Mouse (Mus musculus): ENCODE measurements at regions not wholly inside any gene's neighbourhood (a gene's known extent, or its start where the extent isn't known, plus 50 kb on each side); places are given as distances from the start of the nearest gene placed in this dataset.

DNA sequence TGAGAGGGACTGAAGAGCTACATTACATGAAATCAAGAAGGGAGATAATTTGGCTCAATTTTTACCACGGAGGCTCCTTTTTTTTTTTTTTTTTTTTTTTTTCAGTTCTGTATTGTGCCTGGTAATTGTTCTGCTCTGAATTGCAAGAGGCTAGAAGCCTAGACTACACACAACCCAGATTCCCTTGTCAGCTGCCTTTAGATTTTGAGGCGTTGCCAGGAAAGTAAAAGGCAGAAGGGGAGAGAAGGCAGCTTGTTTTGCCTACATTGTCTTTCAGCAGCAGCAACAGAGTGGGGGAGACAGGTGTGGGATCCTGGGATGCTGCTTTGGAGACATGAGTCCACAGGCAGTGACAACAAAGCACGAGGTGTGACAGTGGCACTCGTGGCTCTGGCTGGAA is 170.7 kb downstream of the Mycn start:
- intact Hi-C loops (cut with DNase I) = no loop called here
- no peak for DNase-seq

DNA sequence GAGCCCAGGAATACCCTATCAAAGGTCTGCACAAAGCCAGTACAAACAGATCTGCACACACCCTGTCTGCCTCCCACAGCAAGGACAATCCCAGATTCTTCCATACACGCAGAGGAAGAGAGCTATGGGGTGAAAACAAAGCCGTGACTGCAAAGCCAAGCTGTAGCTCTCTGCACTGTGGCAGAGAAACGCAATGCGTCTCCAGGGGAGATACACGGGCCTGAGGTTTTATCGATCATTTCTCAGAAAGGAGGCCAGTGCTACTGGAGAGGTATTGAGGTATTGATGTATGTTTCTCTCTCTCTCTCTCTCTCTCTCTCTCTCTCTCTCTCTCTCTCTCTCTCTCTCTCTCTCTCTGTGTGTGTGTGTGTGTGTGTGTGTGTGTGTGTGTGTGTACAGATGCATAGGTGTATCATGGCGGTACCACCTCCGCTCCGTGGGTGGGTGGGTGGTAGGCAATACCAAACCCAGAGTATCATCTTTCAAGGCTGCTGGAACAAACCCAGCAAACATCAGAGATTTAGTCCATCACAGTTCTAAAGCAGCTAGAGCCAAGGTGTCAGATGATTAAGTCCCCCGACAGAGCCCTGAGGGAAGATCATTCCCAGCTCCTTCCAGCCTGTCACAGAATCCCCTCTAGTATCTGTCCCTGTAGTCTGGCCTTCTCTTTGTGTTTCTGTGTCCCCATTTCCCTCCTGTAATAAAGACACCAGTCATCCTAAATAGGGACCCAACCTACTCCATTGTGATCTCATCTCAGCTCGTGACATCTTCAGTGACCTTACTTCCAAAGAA is 175.0 kb downstream of the Mycn start:
- intact Hi-C loops (cut with DNase I) = no loop called here
- DNase-seq = no peak

DNA sequence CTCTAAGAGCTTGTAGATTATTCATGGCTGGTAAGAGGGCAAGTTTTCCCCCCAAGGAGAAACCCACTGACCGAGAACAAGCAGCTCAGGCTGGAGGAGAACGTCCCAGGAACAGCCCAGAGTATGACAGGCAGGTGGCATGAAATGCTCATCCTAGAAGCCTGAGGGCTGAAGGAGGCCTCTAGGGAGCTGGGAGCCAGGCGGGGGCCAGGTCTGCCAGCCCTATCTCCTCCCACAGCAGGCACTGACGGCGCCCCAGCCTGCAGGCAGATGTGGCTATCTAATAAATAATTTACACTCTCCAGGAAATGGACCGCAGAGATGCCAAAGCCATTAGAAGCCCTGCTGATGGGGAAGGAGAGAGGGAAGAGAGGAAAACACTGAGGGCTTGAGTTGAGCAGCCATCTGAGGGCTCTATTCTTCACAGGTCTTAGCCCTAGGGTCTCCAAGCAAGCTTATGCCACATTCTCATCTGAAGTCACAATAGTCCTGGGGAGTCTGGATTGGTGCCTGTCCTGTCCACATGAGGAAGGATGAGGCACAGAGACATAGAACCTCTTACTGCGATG is 176.1 kb downstream of the Mycn start:
- peak; percentile 51 for DNase-seq

DNA sequence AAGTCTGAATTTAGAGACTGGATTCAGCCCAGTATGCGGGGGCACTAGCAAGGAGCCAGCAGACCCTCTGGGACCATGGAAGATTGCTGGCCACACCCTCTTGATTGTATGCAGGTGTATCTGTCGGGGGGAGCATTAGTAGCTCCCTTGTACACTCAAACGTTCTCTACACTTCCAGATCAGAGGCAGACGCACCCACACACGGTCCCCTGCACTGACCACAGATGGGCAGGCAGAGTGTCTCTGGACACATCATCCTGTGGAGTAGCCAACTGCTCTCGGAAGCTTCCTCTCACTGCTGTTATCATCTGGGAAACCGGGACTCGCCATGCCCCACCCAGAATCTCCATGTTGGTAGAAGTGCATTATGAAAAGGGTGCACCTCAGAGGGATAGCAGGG is 176.7 kb downstream of the Mycn start:
- no peak for DNase-seq
- intact Hi-C loops (cut with DNase I) = no loop called here

More for the DNA sequence above, 176.1 kb downstream of the Mycn start:
- intact Hi-C loops (cut with DNase I) = no loop called here

DNA sequence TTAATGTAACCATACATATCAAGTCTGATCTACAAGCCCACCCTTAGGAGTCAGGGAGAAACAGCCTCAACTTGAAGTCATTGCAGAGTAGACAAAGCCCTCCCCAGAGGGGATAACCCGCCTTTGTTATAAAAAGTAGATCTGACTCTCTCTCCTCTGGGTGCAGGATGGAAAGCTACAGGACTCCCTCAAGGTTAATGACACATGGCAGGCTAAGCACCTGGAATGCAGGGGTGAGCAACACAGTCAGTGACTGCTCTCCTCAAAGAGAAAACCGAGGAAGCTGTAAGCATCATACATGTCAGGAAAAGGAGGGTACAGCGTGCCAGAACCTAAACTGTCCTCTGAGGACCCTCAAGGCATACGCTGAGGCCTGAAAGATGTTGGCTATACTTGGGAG is 177.1 kb downstream of the Mycn start:
- intact Hi-C loops (cut with DNase I) = no loop called here
- no peak for DNase-seq

DNA sequence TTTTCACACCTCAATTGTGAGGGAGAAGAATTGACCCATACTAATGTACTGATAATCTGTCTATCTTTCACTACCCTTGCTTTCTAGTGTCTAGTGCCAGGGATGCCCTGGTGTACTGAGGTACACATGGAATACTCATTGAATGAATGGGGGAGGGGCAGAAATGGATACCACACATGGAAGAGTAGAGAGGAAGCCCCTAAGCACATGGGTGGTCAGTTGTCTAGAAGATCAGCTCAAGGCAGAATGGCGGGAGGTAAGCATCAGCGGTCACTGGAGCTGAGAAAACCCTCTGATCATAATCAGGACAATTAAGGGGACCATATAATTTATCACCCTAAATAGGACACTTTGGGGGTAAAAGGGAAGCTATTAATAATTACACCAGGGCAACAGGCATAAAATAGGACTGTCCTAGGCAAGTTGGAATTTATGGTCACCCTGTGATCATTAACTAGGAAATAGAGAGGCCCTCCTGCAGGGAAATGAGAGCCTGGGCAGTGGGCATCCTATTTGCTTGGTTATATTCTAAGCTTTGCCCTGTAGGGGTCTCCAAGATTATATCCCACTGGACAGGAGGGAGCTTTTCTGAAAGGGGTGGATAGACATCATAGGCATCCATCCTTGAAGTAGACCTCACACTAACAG is 185.3 kb downstream of the Mycn start:
- no peak for DNase-seq
- intact Hi-C loops (cut with DNase I) = no loop called here

DNA sequence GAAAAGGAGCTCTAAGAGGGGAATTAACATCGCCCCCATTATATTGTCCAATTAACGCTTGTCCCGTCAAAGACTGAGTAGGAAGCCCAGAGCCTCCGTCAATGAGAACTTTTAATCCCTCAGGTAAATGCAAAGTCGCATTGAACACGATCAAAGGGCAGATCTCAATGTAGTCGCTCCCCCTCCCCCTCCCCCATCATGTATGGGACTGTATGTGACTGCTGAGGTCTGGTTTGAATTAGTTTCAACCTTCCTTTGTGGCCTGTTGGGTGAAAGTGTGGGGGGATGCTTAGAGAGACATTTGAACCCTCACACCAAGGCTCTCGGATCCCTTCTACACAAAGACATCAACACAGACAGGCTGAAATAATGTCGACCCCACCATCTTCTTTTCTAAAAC is 187.9 kb downstream of the Mycn start:
- DNase-seq = no peak
- intact Hi-C loops (cut with DNase I) = no loop called here

DNA sequence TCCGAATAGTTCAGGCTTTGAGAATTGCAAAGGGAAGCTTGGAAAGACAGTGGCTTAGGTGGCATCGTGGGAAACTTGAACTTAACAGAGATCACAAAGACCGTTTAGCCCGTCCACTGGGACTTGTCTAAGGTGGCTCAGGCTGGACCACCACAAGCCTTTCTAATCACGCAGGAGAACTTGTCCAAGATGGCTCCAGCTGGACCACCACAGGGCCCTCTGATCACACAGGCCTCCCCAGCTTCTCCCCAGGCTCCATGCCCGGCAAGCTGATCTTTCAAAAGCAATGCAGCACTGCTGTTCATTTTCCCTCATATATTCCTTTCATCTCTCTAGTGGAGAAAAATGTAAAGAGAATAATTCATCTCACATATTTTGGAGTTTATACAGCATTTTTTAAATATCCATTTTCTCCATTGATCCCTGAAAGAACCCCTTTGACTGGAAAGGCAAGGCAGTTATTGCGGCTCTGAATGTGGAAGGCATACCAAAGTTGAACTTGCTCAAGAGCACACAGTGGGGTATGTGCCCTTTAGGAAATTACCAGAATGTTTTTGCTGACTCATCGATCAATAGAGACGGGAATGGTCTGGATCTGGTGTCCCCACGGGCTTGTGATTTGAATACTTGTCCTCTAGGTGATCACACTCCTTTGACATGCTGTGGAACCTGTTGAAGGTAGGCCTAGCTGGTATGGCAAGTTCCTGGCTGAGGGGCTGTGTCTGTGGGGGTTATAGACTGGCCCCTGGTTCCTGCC is 189.9 kb downstream of the Mycn start:
- intact Hi-C loops (cut with DNase I) = no loop called here
- DNase-seq = no peak

DNA sequence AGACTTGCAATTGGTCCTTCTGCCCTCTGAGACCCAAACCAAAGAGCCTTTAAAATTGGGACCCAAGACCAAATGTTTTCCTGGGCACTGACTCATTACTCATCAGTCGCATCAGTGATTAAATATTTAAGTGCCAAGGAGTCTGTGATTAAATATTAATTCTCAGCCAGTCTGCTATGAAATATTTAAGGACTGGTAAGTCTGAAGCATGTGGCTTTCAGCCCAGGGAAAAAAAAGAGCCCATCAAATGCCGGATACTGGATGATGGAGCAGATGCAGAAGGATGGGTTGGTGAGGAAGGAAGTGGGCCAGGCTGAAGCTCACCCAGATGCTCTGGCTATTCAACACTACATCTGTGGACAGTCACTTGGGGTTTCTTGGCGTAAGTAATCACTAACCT is 192.0 kb downstream of the Mycn start:
- no peak for DNase-seq
- intact Hi-C loops (cut with DNase I) = no loop called here

DNA sequence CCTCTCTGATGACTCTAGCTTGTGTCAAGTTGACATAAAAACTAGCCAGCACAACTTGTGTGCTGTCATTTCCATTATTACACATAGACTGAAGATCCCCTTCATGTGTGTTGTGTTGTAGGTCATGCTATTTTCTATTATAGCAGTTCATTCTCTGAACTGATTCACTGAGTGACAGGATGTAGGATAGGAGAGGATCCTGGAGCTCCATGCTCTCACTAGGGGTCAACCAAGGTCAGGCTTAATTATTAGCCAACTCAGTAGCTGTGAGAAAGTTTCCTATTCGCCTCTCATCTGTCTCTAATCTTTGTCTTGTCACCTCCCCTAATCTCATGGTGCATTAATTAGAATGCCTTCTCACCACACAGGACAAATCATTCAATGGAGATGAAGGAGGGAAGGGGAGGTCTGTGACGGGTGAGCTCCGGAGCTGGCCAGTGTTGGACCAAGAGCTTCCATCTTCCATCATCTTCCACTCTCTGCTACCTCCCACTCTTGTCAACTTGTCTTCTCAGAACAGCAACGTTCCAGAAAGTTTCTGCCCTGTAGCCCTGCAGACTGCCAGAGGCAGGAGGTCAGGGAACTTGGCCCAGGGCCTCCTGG is 194.8 kb downstream of the Mycn start:
- DNase-seq = no peak
- intact Hi-C loops (cut with DNase I) = no loop called here

DNA sequence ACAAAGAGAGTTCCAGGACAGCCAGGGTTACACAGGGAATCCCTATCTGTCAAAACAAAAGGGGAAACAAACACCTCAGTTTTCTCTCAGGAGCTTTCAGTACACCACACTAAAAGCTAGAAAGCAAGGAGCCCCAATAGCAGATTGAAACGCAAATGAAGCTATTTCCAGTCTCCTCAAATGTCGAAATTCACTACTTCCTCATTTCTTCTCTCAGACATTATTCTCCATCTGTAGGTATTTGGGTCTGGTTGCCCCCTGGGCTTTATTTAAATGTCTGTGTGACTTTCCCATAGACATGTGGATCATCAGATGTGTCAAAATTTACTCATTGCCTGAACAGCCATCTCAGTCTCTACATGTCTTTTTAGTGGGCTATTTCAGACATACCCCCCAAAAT is 197.2 kb downstream of the Mycn start:
- intact Hi-C loops (cut with DNase I) = no loop called here
- DNase-seq = no peak

DNA sequence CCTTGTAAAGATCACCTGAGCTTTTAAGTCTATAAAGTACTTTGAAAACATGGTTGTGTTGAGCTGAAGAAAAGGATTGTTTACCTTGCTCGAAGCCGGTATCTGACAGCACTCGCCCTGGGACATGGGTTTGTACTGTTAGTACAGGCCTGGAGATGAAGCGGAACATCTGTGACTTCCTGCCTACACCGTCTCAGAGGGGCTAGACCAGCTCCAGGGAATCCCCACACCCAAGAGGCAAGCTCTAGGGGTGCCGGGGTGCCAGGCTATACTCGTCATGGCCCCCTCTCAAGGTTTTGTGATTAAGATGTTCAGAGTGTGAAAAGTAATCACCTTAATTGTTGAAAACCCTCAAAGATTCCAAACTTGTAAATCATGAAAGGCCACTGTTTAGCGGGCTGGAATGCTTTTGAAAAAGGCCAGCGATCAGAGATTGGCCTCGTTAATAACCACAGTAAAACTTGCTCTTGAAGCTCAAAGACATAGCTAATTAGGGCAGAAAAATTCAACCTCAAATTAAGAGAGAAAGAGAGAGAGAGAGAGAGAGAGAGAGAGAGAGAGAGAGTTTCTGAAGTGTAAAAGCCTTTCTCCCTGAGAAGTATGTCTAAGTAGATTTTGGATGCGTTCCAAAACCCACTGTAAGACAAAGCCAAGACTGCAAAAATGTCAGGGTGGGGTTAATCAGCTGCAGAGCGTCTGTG is 202.9 kb downstream of the Mycn start:
- intact Hi-C loops (cut with DNase I) = no loop called here
- no peak for DNase-seq

DNA sequence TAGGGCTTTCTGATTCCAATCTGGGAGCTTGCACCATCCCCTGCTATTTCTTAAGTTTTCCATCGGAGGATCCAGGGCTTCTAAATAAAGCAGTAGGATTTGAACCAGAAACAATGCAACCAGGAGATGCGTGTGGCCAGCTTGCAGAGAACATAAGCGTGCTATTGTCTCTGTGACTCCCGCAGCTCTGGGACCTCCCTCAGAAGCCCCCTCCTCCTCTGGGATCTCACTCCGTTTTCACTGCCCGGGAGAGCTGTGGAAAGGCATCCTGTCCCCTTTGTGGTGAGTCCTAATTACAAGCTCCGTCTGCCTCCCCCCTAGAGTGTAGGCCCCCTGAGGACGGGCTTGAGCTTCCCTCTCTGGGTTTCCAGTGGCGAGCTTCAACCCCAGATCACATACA is 215.9 kb downstream of the Mycn start:
- DNase-seq = no peak

DNA sequence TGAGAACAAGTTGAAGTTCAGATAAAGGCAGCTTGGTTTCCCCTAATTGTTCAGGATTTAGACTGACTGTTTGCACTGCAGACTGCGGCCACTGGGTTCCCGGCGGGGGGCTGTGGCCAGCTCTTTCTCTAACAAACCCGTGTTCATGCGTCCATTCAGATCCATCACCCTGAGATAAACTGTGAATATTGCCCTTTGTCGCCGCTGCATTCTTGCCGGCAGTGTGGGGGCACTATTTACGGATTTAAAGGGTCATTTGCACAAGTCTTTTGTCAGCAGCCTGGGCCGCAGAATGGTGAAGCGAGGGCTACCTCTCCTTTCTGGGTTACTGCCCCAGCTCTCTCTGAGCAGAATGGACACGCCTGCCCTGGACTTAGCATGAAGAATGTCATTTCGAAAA is 216.6 kb downstream of the Mycn start:
- intact Hi-C loops (cut with DNase I) = no loop called here
- DNase-seq = peak; percentile 62

More for the DNA sequence above, 215.9 kb downstream of the Mycn start:
- intact Hi-C loops (cut with DNase I) = no loop called here

DNA sequence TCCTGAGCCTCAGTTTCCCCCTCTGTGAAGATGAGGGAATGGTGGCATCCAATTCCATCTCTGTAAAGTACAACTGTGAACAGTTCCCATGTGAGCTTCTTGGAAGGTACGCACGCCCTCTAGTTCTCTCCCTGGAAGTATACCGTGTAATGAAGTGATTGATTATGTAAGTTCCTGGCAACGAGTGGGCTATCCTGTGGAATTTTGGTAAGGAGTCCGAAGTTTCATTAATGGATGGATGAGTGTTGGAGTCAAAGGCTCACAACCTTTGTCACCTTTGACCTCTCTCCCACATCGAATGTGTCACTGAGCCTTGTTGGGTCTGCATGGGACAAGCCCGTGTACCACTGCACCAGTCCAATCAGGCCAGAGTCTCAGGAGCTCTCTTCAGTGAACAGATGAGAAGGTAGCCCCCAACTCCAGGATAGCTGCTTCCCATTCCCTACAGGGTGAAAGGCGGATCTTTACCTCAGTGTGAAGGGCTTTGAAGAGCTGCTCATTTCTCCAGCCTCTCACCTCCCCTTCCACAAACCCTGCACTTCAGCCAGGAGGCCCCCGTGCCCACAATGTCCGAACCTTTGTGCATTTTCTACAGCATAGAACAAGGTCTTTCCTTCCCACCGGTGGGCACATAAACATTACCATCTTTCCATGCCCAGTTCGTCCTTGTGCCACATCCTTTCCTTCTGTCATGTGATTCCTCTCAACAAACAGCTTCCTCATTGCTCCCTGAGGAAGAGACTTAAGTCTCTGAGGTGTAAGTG is 217.8 kb downstream of the Mycn start:
- intact Hi-C loops (cut with DNase I) = no loop called here
- no peak for DNase-seq

DNA sequence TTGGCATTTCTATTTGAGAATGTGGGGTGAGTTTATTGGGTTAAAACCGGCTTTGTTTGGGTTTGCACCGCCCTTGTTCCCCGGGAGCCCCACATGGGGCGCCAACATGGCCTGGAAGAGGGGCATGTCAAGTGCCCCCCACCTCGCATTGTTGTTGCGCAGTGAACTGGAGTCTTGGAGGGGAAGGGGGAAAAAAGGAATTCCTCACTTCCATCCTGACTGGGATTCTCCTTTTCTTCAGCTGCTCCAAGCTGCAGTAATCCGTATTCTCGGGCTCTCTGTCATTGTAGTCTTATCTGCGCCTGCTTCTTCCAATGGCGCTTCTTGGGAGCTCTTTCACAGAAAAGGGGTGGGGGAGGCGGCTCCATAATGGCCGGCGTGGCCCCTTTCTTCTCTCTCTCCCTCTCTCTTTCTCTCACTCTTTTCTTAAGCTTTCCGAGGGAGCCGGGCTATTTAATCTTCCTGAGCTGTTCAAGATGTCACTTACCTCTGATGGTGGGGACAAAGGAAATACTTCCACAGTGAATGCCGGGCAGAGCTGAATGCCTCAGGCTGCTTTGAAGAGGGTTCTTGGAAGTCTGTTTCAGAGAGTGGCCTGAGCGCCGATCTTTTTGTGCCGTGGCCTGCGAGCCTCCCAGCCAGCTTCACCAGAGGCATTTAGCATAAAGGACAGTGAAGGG is 218.6 kb downstream of the Mycn start:
- no peak for DNase-seq
- intact Hi-C loops (cut with DNase I) = no loop called here

DNA sequence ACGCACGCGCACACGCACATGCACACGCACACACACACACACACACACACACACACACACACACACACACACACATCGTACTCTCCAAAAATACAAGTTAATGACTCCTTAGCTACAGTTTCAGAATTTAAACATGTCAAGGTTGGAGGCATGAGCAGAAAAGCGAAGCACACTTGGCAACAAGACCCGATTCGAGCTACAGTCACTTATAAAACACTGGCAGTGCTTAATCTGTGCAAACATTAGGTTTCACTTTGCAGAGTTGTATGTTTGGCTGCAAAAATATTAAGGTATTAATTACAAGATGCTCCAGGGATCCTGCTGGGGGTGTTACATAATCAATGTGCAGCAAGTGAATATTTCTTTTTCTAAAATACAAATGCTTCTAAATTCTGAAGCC is 225.0 kb downstream of the Mycn start:
- intact Hi-C loops (cut with DNase I) = no loop called here
- no peak for DNase-seq

DNA sequence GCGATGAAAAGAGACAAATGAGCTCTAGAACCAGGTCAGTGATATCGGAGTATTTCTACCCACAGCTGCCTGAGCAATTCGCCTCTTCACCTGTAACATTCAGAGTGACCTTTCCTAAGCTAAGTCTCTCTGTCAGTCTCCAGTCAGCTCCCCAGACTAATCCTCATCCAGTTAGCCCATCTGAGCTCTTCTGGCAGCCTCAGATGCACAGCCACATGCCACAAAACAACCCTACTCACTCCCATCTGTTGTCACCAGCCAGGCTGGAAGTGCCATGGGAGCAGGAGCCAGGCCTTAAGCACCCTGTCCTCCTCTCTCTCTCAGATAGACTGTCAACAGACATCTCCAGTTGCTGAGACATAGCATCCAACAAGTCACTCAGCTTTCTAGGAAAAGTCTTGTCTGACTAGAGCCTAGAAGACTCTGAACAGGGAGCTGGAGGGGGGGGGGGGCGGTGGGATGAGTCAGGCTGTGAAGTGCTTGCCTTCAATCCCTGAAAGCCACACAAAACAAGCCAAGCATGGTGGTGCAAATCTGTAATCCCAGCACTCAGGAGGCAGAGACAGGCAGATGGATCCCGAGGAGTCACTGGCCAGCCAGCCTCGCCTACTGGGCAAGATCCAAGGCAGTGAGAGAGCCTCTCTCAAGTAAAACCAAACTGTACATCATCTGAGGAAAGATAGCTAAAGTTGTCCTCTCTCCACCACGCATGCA is 225.6 kb downstream of the Mycn start:
- DNase-seq = peak; percentile 64
- intact Hi-C loops (cut with DNase I) = no loop called here

DNA sequence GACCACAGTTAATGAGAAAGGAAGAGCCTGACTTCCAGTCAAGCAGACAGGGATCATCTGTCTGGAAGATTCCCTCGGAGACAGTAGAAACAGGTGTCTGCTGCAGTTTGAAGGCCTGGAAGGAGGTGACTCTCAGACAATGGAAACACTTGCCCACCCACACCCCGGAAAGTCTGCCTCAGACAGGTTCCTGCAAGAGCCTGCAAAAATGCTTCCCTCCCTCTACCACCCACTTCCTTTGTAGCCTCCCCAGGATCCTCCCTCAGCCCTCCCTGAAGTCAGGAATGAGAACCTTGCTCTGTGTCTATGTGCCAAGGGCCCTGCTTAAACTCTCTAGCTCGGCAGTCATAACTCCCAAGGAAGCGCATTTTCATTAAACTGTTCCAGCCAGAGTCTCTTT is 226.2 kb downstream of the Mycn start:
- intact Hi-C loops (cut with DNase I) = no loop called here
- no peak for DNase-seq
